Mouse (Mus musculus) urinary bladder, postnatal 4 days (tissue): Measurements from ENCODE around the gene Trip6.

Source experiments
- DNase-seq, 2 experiments: peaks; one replicate each; pipeline ENCODE4 v3.0.0; 2021 to 2022; ENCODE audit warnings: low spot score in 2 of 2

Gene Trip6

DNA sequence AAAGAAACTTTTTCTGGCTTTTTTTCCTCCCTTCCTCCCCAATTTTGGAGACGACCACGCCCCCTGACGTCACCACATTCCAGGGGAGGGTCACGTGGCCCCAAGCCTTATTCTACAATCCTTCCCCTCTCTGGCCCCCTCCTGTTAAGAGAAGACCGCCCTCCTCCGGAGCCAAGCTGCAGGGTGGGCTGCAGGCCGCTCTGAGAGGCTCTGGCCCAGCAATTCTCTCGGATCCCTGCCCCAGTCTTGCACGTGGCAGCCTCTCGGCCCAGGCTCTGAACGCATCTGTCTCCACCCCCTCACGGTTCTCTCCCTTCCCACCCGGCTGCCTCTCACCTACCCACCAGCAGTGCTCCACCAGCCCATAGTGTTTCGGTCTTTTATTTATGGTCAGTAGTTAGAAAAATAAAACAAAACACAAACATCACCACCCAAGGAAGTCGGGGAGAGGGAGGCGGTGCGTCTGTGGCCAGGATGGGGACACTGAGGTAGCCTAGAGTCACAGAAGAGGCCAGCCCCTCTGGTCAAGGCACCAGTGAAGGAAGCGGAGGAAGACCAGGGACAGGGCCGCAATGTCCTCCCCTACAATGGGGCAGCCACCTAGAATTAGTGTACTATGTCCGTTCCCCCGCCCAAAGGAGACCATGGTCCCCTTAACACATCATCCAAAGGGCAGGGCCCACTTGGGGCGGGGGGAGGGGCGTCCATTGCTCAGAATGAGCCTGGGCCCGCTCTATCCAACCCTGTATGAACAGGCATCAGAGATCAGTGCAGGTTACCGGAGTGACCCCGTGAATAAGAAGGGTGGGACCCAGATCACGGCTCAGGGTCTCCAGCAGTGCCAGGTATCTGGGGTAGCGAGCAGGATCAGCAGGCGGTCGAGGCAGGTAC lies at the start of gene Trip6:
Trip6 (minus strand) TSS at position 212 of the 891 bp plus-strand sequence.
- DNase-seq: peak; percentile 93 to 97

DNA sequence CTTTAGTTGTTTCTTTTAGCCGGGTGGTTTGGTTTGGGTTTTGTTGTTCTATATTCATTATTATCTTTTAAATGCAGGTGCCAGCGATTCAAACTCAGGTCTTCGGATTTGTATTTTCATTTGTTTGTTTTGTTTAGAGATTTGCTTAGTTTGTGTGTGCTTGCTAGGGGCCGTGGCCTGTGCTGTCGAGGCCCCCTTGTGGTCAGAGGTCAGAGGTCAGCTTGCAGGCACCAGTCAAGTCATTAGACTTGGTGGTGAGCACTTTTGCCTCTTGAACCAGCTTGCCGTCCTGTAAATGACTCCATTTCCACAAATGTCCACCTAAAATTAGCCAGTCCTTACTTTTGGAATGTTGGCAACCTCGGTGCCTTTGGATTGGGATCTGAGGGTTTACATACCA lies 44.2 kb upstream of the Trip6 start:
- no peak for DNase-seq

DNA sequence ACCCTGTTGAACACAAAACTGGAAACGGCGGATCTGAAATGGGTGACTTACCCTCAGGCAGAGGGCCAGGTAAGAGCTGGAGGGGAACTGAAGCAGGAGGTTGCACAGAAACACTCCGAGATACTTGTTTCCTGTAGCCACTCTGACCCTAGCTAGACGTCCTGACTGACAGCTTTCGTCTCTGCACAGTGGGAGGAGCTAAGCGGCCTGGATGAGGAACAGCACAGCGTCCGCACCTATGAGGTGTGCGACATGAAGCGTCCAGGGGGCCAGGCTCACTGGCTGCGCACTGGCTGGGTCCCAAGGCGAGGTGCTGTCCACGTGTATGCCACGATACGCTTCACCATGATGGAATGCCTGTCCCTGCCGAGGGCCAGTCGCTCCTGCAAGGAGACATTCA lies 39.9 kb upstream of the Trip6 start:
- no peak for DNase-seq

DNA sequence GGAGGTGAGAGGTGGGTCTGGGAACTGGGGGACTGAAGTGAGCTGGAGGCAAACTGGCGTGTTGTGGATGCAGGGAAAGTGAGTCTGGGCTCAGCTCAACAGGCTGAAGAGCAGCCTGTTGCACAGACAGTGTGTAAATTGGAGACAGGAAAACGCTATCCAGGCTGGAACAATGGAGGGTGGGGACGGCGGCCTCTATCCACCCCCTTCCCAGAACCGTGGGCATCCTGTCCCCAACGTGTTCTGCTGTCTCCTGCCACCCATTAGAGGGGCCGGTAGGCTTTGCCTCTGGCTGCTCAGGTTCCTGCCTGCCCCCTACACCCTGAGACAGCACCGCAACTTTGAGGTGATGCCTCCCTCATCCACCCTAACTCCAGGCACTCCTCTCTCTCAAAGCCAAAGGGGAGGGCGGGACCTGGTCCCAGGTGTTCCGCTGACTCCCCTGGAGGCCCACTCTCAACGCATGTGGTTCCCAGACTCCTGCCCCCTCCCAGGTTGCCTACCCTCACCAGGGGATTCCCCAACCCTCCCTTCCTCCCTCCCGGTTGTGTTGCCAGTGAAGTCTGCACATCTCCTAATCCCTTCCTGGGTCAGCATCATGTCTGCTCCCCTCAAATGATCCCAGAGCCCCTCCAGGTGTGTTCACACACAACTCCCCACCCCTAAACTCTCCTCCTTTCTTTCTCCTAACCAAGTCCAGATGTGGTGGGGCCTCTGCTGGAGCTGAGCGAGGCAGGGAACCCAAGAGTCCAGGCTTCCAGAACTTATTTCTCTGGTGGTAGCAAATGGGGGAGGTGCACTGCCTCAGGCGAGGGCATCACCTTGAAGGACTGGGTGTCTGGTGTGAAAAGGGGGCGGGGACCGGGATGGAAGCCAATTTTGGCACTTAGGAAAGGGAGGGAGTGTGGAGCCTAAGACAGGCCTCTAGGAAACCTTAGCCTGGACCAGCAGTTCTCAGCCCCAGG lies 38.1 kb upstream of the Trip6 start:
- DNase-seq: no peak

DNA sequence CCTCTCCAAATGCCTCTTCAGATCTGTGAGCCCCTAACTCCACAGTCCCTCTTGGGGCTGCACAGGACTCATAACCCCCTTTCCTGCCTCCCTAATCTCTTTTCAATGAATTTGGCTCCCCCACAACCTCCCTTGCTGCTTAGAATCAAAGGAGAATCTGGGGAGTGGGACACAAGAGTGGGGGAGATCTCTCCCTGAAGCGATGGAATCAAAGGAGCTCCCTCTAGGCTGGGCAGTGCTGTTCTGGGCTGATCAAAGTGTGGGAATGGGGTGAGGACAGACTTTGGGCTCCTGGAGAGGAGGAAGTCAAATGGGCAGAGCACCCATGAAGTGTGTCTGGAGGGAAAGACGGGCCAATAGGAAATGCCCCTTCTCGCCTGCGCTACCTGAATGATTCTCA lies 37.2 kb upstream of the Trip6 start:
- no peak for DNase-seq

DNA sequence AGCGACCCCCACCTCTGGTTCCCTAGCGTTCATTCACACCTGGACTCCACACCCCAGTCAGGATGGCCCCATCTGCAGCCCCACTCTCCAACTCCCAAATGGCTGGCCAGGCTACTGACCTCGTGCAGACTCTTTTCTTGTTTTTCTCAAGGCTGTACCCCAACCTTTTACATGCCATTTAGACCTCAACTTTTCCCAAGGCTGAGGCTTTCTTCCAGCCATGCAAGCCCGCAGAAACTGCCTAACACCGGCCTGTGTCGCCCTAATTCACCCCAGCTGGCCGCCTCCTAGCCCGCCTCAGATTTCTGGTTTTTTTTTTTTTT lies 36.8 kb upstream of the Trip6 start:
- no peak for DNase-seq

DNA sequence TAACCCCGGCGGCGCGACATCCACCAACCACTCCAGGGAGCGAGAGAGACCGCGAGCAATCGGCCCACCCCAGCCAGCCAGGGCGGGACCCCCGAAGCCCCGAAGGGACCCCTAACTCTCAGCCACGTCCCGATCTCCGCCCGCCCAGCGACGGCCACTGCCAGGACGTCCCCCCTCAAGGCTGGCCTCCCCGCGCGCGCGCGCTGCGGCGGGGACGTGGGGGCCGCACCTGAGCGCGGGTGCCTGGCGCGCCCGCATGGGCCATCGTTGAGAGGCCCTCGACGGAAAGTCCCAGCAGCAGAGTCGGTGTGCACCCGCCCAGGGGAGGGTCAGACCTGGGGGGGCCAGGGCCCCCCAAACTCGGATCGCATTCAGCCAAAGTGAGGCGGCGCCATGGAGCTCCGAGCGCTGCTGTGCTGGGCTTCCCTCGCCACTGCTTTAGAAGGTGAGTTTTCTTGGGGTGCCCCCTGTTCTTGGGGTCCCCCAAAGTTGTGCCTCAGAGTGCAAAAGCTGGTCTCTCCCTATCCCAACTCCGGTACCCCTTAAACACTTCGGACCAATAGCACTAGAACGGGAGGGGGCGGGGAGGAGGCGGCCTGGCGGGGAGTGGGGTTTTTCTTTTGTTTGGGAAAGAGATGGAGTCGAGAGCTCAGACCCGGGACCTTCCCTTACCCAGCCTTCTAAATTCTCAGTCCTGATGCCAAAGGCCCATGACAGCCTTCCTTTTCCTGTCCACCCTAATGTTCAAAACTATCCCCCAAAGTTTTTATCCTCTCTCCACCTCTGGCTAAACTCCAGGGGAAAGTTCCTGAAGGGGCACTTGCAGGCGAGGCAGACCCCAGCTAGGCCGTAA lies 36.2 kb upstream of the Trip6 start:
- DNase-seq: no peak

DNA sequence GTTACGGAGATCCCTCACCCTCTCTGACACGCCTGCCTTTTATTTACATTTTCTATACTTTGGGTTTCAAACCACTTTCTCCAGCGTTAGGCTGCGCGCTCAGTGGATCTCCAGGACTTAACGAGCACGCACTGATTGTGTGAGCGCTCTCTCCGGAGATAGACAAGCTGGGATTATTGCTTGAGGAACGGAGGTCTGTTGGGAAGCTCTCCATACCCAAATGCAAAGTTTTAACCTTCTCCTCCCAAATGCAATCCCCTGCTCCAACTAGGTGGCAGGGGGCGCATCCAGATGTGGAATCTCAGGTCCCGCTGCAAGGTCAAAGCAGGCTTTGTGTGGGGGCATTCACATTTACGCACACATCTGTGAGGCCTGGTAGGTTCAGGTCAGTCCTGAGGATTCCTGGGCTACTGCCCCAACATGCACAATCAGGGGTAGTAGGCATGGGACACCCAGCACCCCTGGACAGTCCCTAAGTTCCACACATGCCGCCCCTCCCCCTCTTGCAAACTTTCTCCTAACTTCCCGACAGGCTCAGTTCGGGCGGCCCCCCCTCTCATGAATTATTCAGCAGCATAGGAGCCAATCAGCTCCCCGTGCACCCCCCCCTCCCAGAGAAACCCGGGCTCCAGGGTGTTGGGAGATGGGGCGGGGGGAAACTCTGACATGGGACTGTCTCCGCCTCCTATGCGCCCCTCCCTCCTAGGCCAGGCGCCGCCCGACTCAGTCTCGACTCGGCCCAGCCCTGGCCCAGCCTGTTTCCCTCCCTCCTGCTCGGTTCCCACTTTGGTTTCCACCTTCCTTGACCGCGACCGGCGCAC lies 35.4 kb upstream of the Trip6 start, which contains the start of gene Ephb4:
Ephb4 (plus strand) TSS at position 726 of the 821 bp plus-strand sequence.
- peak; percentile 92 to 93 for DNase-seq

DNA sequence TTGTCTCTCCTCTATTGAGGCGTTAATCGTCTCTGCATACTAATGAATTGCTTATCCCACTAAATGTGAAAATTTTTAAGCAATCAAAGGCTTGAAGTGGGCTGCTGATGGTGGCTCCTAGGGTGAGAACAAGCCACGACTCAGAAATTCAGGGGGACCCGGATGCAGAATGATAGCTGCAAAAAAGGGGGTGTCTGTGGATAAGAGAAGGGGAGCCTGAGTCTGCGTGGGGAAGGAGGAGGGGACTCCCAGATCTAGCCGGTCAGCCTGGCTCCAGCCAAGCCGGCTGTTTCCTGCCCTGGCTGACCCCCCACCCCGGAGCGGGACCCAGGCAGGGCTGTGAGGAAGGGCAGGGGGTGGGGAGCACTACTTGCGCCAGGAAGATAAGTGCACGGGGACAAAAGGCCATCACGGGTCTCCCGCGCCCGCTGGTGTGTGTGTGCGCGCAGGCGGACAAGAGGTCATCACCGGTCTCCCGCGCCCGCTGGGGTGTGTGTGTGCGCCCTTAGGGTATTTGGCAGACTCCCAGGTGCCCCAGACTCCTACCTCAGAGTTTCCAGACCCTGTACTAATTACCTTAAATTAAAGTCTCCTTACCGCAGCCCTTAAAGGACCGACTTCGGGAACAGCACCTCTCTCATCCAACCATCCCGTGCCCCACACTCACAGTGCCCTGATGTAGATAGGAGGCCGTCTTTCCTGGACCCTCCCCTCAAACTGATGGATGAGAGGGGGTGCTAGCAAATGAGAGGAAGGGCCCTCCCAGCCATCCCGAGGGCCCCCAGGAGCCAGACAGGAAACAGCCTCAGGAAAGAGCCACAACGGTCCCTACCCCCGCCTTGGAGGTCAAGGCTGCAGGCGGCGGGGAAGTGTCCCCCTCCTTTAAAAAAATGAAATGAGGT lies 34.5 kb upstream of the Trip6 start:
- DNase-seq: no peak

DNA sequence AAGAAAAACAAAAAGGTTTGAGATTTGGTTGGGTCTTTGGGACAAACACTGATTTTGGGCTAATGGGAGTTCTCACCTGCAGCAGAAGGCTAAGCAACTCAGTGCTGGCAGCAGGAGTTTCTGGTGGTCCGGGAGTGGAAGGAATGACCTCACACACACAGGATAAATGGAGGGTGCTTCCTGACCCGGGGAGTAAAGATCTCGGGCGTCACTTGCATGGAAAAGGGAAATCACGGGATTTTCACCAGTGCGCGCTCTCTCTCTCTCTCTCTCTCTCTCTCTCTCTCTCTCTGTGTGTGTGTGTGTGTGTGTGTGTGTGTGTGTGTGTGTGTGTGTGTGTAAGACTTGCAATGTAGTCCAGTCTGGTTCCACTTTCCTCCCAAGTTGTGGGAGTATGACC lies 33.7 kb upstream of the Trip6 start:
- DNase-seq: no peak

DNA sequence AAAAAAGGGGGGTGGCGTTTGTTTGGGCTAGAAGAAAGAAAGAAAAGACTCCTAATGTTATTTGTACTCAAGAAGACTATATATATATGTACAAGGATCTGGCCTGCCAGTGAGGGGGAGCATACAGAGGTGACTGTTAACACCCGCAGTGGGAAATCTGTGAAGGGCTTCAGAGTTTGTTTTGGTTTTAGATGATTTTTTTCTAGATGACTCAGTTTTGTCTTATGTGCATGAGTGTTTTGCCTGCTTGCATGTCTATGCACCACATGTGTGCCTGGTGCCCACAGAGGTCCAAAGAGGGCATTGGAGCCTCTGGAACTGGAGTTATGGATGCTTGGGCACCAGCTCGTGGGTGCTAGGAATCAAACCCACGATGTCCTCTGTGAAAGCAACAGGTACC lies 32.8 kb upstream of the Trip6 start:
- no peak for DNase-seq

DNA sequence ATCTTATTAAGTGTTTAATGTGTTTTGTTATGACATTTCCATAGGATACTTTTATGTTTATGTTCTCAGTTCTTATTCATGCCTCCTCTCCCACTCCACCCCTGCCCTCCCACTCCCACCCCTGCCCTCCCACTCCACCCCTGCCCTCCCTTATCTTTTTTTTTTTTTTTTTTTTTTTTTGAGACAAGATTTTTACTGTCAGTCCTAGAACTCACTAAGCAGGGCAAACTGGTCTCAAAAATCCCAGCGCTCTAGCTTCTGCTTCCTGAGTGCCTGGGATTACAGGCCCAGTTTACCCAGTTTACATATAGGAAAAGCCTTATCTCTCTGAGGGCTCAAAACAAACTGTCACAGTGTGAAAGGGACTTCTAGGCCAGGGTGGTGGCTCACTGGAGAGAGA lies 32.2 kb upstream of the Trip6 start:
- DNase-seq: no peak

DNA sequence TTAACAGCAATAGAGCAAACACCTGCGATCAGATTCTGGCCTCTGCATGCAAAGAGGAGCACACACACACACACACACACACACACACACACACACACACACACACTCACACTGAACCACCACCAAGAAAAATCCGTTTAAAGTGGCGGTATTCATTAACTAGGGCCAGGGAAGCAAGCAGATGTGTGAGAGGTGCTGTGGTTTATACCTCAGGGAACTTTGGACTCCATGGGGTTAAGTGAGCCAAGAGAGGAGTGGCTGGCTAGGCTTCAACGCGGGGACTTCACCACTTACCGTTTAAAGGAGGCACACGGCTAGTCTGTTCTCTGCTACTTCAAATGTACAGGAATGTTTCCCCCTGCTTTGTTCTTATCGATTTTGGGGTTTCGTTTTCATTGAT lies 31.6 kb upstream of the Trip6 start:
- DNase-seq: no peak

DNA sequence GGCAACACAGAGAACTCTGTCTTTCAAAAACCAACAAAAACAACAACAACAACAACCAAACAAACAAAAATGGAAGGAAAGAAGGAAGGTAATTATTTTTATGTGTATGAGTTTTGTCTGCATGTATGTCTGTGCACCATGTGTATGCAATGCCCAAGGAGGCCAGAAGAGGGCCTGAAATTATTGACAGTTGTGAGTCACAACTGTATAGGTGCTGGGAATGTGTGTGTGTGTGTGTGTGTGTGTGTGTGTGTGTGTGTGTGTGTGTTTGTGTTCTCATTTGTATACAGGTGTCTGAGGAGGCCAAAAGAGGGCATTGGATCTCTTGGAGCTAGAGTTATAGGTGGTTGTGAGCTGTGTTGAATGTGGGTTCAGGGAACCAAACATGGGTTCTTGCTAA lies 29.7 kb upstream of the Trip6 start:
- no peak for DNase-seq

DNA sequence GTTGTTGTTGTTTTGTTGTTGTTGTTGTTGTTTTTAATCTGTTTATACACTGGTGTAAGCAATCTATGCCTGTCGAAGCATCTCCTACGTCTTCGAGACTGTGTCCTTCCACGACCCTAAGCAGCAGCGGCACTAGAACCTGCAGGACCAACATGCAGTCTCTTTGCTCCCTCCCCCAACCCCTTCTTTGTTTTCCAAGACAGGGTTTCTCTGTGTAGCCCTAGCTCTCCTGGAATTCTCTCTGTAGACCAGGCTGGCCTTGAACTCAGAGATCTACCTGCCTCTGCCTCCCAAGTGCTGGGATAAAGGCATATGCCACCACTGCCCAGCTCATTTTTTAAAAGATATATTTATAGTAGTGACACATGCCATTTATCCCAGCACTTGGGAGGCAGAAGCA lies 29.2 kb upstream of the Trip6 start:
- DNase-seq: no peak

DNA sequence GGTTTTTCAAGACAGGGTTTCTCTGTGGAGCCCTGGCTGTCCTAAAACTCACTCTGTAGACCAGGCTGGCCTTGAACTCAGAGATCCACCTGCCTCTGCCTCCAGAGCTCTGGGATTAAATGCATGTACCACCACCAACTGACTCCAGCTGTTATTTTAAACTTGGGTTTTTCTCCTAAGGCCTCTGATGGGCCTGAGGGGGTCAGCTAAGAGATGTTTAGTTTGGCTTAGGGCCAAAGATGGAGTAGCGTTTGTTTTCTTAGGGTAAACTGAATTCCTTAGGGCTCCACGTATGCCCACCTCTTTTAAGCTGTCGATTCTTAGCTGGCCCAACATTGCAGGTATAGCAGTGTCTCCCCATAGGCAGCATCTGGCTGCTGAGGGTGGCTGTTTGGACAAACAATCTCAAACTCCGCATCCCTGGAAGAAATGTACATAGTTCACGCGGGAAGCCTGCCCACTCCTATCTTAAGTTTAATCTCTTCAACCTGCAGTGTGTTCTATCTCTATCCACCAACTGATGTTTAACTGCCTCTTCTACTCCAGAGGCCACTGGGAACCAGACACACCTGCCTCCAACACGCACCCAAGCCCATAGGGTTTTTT lies 28.3 kb upstream of the Trip6 start:
- no peak for DNase-seq

DNA sequence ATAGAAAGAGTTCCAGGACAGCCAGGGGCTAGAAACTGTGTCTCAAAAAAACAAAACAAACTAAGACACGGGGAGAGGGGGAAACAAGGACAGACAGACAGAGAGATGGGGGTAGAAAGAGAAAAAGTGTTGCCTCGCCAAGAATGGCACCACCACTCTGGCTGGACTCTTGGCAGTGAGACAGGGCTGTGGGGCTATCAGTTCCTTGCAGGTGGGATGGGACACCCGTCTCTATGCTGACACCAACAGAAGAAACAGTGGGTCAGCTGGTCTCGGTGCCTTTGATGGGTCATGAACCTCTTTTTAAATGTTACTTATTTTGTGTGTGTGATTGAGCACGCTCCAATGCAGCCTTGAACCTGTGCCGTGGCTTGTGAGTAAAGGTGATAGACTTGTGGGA lies 26.0 kb upstream of the Trip6 start:
- DNase-seq: no peak

DNA sequence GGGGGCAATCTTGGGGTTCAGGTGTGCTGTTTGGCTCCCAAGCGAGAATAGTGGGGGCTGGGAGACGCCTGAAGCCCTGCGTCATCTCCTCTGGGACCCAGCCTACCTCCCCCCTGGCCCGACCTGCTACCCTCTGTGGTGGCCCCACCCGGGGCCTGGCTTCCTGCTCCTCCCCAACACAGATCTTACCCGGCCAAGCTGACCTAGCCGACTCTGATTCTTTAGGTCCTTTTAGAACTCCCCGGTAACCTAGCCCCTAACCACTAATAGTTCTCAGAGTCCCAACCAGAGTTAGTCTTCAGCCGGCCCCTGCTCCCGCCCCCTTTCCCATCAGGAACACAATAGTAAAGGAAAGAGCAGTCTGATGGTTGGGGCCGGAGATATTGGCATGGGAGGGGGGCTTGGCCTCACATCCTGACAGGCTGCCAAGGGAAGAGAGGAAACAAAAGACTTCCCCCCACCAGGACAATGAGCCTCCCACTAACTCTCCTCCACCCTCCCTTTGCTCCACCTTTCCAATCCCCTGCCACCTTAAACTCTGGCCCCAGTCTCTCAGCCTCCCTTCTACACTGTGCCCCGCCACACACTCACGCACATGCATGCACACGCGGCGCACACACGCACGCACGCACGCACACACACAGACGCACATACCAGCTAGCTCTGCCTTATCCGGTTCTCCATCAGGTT lies 25.2 kb upstream of the Trip6 start:
- no peak for DNase-seq
